Mouse (Mus musculus) inflammation-experienced regulatory T-cells, adult 6 months (primary cell): ENCODE data around the gene Hdac8. TPM values are rescaled to one million over a fixed set of nuclear protein-coding genes. Genes with fewer than 3 reads are reported as not detected.

ENCODE experiments used
- ATAC-seq: one replicate; pipeline ENCODE4 v1.8.0; 2017
- polyA plus RNA-seq, 3 experiments: library from polyadenylated mRNA; unstranded; fragments of 100-300 nt; shearing (Covaris generic); gene quantifications; one replicate each; pipeline ENCODE4 v1.2.1; 2017

The Hdac8 gene
- polyA plus RNA-seq: 10 to 100 TPM in 2 of 3 experiments, 1 to 10 TPM in 1; 9.7 to 13.7 (median 11.7) TPM

- peak; percentile 94 for ATAC-seq
These were observed at the start of gene Hdac8 for GRCm38 (mm10) chrX:102504644-102505481. Gene Hdac8, minus strand, starts transcription at chrX:102505359.

DNA sequence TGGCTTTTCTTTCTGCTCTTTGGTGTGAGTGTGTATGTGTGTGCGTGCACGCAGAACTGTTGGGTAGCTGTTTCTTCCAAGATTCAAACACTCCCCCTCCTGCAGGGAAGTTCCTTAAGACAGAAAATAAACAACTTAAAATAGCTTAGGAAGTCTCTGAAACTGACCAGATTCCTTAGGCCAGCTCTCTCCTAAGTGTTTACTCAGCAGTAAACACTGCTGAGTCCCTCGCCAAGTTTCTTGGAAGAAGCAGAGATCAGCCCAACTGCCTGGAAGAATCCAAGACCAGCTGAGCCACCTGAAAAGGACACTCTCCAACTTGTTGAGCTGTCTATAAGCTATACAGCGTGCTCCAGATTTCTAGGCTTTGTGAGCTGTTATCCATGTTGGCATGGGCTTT is 4.0 kb upstream of the Hdac8 start:
- ATAC-seq: no peak

GRCm38 (mm10) chrX:102504179-102504578 is 980 bp downstream of the Hdac8 start:
- ATAC-seq: no peak

GRCm38 (mm10) chrX:102493992-102494730 is 11.0 kb downstream of the Hdac8 start:
- peak; percentile 68 for ATAC-seq

- no peak for ATAC-seq
These were observed 19.6 kb downstream of the Hdac8 start for GRCm38 (mm10) chrX:102485575-102485974.

DNA sequence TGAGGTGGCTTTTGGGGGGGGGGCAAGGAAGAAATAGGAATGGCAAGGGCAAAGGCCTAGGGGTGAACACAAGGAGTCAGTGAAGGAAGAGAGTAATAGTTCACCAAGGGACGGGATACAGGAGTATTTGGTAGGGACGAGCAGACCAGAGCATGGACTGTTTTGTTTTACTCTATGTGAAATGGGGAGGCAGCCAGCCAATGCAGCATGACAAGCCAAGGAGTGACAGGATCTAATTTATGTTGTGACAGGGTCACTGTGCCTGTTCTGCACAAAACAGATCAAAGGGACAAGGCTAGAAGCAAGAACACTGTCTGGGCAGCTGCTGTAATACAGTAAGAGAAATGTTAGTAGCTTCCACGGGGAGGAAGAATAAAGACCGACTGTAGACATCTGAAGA is 25.5 kb downstream of the Hdac8 start:
- ATAC-seq: no peak

GRCm38 (mm10) chrX:102478965-102479364 is 26.2 kb downstream of the Hdac8 start:
- peak; percentile 67 for ATAC-seq

GRCm38 (mm10) chrX:102478481-102478880 is 26.7 kb downstream of the Hdac8 start:
- no peak for ATAC-seq

DNA sequence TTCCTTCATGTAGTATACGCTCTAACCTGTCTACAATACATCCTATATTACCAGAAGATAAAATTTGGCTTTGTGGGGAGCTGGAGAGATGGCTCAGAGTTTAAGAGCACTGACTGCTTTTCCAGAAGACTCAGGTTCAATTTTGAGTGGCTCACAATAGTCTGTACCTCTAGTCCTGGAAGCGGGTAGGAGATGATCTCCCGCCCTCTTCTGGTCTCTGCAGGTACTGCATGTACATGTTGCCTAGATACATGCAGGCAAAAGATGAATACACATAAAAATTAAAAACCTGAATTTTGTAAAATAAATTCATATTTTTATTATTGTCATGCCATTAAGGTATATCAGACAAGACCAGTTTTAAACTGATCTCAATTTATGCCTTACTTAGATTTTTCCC is 28.4 kb downstream of the Hdac8 start:
- ATAC-seq: peak; percentile 64

GRCm38 (mm10) chrX:102475555-102475954 is 29.6 kb downstream of the Hdac8 start:
- no peak for ATAC-seq

GRCm38 (mm10) chrX:102418343-102419127 is 86.6 kb downstream of the Hdac8 start:
- ATAC-seq: no peak

GRCm38 (mm10) chrX:102416972-102417371 is 88.2 kb downstream of the Hdac8 start:
- ATAC-seq: no peak

- no peak for ATAC-seq
These were observed 88.8 kb downstream of the Hdac8 start for GRCm38 (mm10) chrX:102416386-102416785.

GRCm38 (mm10) chrX:102384765-102385164 is 120.4 kb downstream of the Hdac8 start:
- ATAC-seq: no peak

GRCm38 (mm10) chrX:102383151-102383550 is 122.0 kb downstream of the Hdac8 start:
- no peak for ATAC-seq

GRCm38 (mm10) chrX:102366510-102366909 is 138.6 kb downstream of the Hdac8 start:
- ATAC-seq: no peak

- ATAC-seq: no peak
These were observed 142.9 kb downstream of the Hdac8 start for GRCm38 (mm10) chrX:102362244-102362643.

DNA sequence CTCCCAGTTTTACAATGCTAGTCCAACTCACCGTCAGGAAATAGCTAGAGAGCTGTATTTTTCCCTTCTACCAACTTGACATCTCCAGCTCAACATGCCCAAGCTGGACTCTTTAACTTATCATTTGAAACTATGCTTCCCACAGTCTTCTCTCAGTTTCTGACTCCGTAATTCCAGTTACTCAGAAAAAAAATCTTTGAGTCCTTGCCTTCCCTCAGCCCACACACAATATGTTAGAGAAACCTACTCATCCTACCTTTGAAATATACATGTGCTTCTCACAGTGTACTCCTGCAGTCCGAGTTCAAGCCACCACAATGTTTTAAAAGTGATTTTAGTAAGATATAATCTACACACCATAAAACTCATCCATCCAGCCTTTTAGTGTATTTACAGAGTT is 151.7 kb downstream of the Hdac8 start:
- ATAC-seq: no peak

DNA sequence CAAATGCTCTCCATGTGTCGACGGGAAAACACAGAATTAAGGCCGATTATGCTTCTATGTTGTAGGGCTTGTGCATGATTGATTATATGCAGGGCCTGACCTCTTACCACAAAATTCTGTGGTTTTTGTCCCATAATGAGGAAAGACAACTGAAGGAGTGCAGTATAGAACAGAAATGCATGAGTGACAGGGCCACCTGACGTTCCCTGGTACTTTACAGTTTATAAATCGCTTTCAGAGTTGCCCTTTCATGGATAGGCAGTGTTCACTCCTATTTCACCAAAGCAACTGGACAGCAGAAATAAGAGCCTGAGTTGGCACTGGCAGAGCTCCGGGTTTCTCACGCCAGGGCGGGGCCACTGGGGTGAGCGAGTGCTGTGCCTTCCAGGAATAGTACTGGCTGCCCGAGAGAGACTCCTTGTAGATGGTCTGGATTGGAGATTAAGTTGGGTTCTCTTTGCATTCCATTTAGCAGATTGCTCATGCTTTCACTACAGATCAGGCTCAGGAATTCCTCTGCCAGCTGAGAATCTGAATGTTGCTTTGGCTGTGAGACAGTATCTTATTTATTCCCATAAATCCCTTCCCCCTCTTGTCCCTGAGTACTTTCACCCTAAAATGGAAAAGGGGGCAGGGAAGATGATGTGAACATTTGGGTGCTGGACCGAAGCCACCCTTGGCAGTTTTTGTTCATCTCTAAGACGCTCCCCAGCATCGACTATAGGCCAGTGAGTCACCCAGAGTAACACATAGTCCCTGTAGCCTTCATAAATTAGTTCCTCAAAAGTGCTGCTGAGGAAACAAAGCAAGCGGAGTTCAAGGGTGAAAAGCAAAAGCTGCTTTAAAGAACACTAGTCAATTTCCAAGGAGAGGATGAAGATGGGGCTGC is 155.1 kb downstream of the Hdac8 start:
- no peak for ATAC-seq

DNA sequence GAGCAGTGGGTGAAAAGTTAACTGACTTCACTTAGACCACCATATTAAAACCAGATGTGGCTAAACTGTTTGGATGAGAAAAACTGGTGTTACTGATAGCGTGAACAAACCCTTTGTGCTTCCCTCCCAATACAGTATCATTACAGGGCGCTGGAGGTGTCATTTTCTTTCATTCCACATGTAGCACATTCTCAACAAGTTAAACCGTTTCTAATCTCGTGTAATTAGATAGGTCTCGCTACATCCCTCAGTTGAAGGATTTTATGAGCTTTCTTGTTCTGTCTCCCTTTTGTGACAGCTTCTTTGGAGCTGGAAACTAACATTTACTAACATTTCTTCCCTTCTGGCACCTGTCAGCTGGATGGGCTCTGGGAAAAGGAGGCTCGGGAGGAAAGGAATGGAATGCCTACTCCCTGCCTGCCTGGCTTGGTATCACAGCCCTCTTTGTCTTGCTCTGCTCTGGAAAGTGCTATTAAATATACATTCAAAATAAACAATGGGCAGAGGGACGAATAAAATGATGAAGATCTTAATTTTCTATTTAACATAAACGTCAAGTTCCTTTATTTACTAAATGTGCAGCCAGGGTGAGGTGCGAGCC is 156.2 kb downstream of the Hdac8 start:
- no peak for ATAC-seq

DNA sequence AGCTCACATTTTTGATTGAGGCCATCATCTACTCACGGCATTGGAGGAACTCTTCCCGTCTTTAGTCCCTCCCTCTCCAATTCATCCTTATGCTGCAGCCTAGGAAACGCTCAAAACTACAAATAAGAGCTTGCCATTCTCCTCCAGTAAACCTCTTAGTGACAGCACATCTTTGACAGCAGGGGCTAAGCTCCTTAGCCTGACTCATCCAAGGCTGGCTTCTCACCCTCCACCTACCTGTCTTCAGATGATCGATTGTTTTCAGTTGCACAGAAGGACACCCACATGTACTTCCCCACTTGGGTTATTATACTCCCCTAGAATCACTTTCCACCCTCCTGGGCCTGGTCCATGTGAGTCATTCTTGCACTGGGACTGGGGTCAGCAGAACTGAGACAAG is 163.5 kb downstream of the Hdac8 start:
- no peak for ATAC-seq
